Mouse (Mus musculus) ES-E14 (cell line): Measurements from ENCODE around the gene T2. TPM values are rescaled to one million over a fixed set of nuclear protein-coding genes. Genes with fewer than 3 reads are reported as not detected.
A peak's percentile ranks its signal among the peaks of the same experiment; 100 is the strongest.

ENCODE experiments used
- DNase-seq: peaks from one replicate; pipeline ENCODE4 v3.0.0-alpha.2; 2013; ENCODE audit warnings: low read depth, low spot score
- H3K27ac ChIP-seq: 2 replicates; pipeline ENCODE4 v1.5.1; 2012; ENCODE audit warnings: low read depth, mild to moderate bottlenecking, low read length, moderate library complexity, mixed read lengths; ENCODE audit not compliant: poor library complexity, insufficient read depth, severe bottlenecking
- H3K36me3 ChIP-seq: 2 replicates; pipeline ENCODE4 v1.6.1; 2012; ENCODE audit warnings: mild to moderate bottlenecking, low read length, moderate library complexity, mixed read lengths; ENCODE audit not compliant: control insufficient read depth, poor library complexity, insufficient read depth, severe bottlenecking
- H3K4me1 ChIP-seq, 2 experiments: fragments of 150-350 bp in 1 of 2; sonication (generic) in 1 of 2; 2 replicates each; pipeline ENCODE4 v1.6.1; 2012; ENCODE audit warnings: low read length in 2 of 2, mild to moderate bottlenecking in 1 of 2, mixed read lengths in 1 of 2; ENCODE audit not compliant: control insufficient read depth in 2 of 2, insufficient read depth in 2 of 2, poor library complexity in 1 of 2
- H3K4me3 ChIP-seq, 2 experiments: fragments of 150-350 bp in 1 of 2; sonication (generic) in 1 of 2; 2 replicates each; pipeline ENCODE4 v1.5.1; 2012; ENCODE audit warnings: low read length in 2 of 2, low read depth in 1 of 2, mild to moderate bottlenecking in 1 of 2, mixed read lengths in 1 of 2; ENCODE audit not compliant: insufficient read depth in 1 of 2, poor library complexity in 1 of 2, severe bottlenecking in 1 of 2
- H3K9ac ChIP-seq: 2 replicates; pipeline ENCODE4 v1.6.1; 2012; ENCODE audit warnings: low read depth, mild to moderate bottlenecking, low read length, mixed read lengths; ENCODE audit not compliant: poor library complexity, insufficient read depth, severe bottlenecking
- H3K9me3 ChIP-seq: fragments of 150-350 bp; sonication (generic); 2 replicates; pipeline ENCODE4 v1.6.1; 2012; ENCODE audit warnings: low read depth, mild to moderate bottlenecking, low read length; ENCODE audit not compliant: control insufficient read depth, insufficient read depth
- CHD2 ChIP-seq: IDR thresholded peaks from 2 replicates; pipeline ENCODE4 v1.6.1; 2014; ENCODE audit warnings: mild to moderate bottlenecking, low read depth, low read length, inconsistent platforms
- HCFC1 ChIP-seq: IDR thresholded peaks from 2 replicates; pipeline ENCODE4 v1.6.1; 2012; ENCODE audit warnings: low read length, inconsistent platforms, borderline replicate concordance; ENCODE audit not compliant: insufficient read depth
- MAFK ChIP-seq: IDR thresholded peaks from 2 replicates; pipeline ENCODE4 v1.6.1; 2014; ENCODE audit warnings: mild to moderate bottlenecking, low read depth, low read length, inconsistent platforms; ENCODE audit not compliant: insufficient read depth
- ZC3H11A ChIP-seq: IDR thresholded peaks from 2 replicates; pipeline ENCODE4 v1.6.1; 2012; ENCODE audit warnings: low read depth, mild to moderate bottlenecking, inconsistent platforms, low read length, borderline replicate concordance
- ZNF384 ChIP-seq: IDR thresholded peaks from 2 replicates; pipeline ENCODE4 v1.6.1; 2012; ENCODE audit warnings: low read depth, low read length, inconsistent platforms
- in situ Hi-C, 2 experiments: fragments of 600-800 bp; cut with MboI; formaldehyde crosslinking; loops; one replicate each; pipeline ENCODE4 v1.15.1; 2025; ENCODE audit warnings: low sequenced_read_pairs in 2 of 2, inconsistent platforms in 1 of 2; ENCODE audit not compliant: unreplicated experiment in 2 of 2
- total RNA-seq: library from RNA; depleted of rRNA; stranded (reverse); fragments of 300-350 nt; gene quantifications from 2 replicates; pipeline ENCODE4 v1.2.3, GENCODE M21; 2012; rRNA removed

Gene T2
- total RNA-seq, 1 experiment, result 0.18 TPM

GRCm38 (mm10) chr17:8467771-8468170, 112.0 kb downstream of the T2 start:
- H3K4me3 ChIP-seq, result no peak overlapping the region
- H3K36me3 ChIP-seq, result no peaks in the 10 kb centered on the region
- H3K4me1 ChIP-seq, result peaks cover 0 to 4% of the 10 kb centered on the region in 2 experiments; a peak in 1 of 4 replicates
- DNase-seq, result no peak
- in situ Hi-C loops, result loop anchor here in 1 of 2 experiments (10.0 kb wide), 1 partner anchor 127 kb away; no protein-coding TSS in a partner anchor
- TF ChIP-seq MAFK (no peak), HCFC1 (no peak), ZNF384 (no peak), ZC3H11A (no peak), CHD2 (no peak)
- no peak overlapping the region for H3K9ac ChIP-seq
- H3K27ac ChIP-seq, result no peak overlapping the region
- H3K9me3 ChIP-seq, result no peaks in the 10 kb centered on the region

DNA sequence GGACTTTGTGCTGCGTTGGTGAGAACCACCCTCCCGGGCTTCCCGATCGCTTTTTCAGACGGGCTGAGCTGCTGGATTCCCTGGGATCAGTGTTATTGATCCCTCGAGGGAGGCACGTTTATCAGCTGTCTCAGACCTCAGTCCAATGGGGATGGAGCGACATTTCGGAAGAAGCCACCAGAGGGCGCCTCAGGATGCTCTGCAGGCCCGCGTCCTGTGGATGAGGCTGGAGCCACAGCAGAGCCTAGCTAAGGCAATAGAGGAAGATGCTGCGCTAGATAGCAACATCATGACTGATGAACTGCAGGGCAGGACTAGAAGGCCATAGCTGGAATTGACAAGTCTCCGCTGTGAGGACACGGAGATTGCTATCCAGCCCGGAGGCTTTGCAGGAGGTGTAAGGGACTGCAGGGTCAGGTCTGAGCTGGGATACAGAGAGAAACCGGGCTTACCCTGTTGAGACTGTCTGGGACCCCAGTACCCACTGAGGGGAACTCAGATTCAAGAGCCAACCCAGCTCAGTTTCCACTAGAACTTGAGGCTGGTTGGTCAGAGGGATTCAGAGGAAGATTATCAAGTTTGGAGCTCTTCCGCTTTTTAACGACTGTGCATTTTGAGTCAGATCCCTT, 113.0 kb downstream of the T2 start:
- H3K9me3 ChIP-seq, result no peaks in the 10 kb centered on the region
- in situ Hi-C loops, result loop anchor here in 1 of 2 experiments (10.0 kb wide), 1 partner anchor 126 kb away; no protein-coding TSS in a partner anchor
- no peak for TF ChIP-seq ZC3H11A
- no peak for TF ChIP-seq HCFC1
- no peak for TF ChIP-seq MAFK
- TF ChIP-seq ZNF384, result no peak
- no peak for TF ChIP-seq CHD2
- peaks cover 0 to 1% of the 10 kb centered on the region in 2 experiments; a peak in 1 of 4 replicates for H3K4me1 ChIP-seq
- DNase-seq, result peak; percentile 77
- no peak overlapping the region for H3K4me3 ChIP-seq
- H3K9ac ChIP-seq, result no peak overlapping the region
- H3K27ac ChIP-seq, result no peak overlapping the region
- no peaks in the 10 kb centered on the region for H3K36me3 ChIP-seq

Other genes with a start within 250 kb of the T2 start
- 0.27 TPM in 1 of 2 replicates, not detected in the other for gene Gm49673, start 208.2 kb upstream of the T2 start, total RNA-seq
- 24.5 and 41.3 TPM in 2 replicates for gene Rnaset2a, start 207.9 kb upstream of the T2 start, total RNA-seq
- 32.8 and 35.0 TPM in 2 replicates for gene Fgfr1op, start 190.5 kb upstream of the T2 start, total RNA-seq
- 0.18 TPM in 1 of 2 replicates, not detected in the other for gene Ccr6, start 119.9 kb upstream of the T2 start, total RNA-seq
- gene Mpc1, start 73.1 kb upstream of the T2 start, total RNA-seq, result 23.0 and 35.7 TPM in 2 replicates
- gene Sft2d1, start 44.9 kb upstream of the T2 start, total RNA-seq, result 89.8 and 102 TPM in 2 replicates
- gene Prr18, start 18.5 kb upstream of the T2 start, total RNA-seq, result 0.37 and 0.45 TPM in 2 replicates
- 1.7 and 3.5 TPM in 2 replicates for gene T, start 78.4 kb downstream of the T2 start, total RNA-seq
- 1.4 and 2.6 TPM in 2 replicates for gene Pde10a, start 169.4 kb downstream of the T2 start, total RNA-seq
- not detected in 2 replicates for gene Gm17087, start 211.0 kb downstream of the T2 start, total RNA-seq